Mouse (Mus musculus) small intestine, adult 2 months (tissue): ENCODE measurements around the gene Sox15. TPM values are rescaled to one million over a fixed set of nuclear protein-coding genes. Genes with fewer than 3 reads are reported as not detected.
A peak's percentile ranks its signal among the peaks of the same experiment; 100 is the strongest.
"Not testable (repeated sequence)": the region's sequence is repeated elsewhere in the genome, so short reads cannot be mapped to it uniquely, and the experiment has no call there.

Experiments used
- H3K27ac ChIP-seq: fragments of 200-500 bp; 2 replicates; pipeline ENCODE4 v1.5.1; 2012; ENCODE audit warnings: low read depth, low read length, control low read depth, inconsistent platforms; ENCODE audit not compliant: insufficient read depth
- H3K27me3 ChIP-seq: fragments of 200-500 bp; 2 replicates; pipeline ENCODE4 v1.6.1; 2012; ENCODE audit warnings: mild to moderate bottlenecking, moderate library complexity, low read length, inconsistent platforms; ENCODE audit not compliant: control insufficient read depth, insufficient read depth
- H3K36me3 ChIP-seq: fragments of 200-500 bp; 2 replicates; pipeline ENCODE4 v1.6.1; 2012; ENCODE audit warnings: mild to moderate bottlenecking, low read length, control low read depth, inconsistent platforms; ENCODE audit not compliant: control insufficient read depth, insufficient read depth
- H3K4me1 ChIP-seq: fragments of 200-500 bp; 2 replicates; pipeline ENCODE4 v1.6.1; 2012; ENCODE audit warnings: low read length, inconsistent platforms, mixed read lengths; ENCODE audit not compliant: control insufficient read depth, insufficient read depth, insufficient read length
- H3K4me3 ChIP-seq: fragments of 200-500 bp; 2 replicates; pipeline ENCODE4 v1.5.1; 2012; ENCODE audit warnings: low read depth, mild to moderate bottlenecking, control low read depth, inconsistent platforms, low read length, moderate library complexity
- CTCF ChIP-seq: fragments of 200-500 bp; IDR thresholded peaks from 2 replicates; pipeline ENCODE4 v1.5.1; 2012; ENCODE audit warnings: low read depth, mild to moderate bottlenecking, control low read depth, inconsistent platforms, low read length, moderate library complexity, mixed read lengths; ENCODE audit not compliant: insufficient replicate concordance, insufficient read length; ENCODE audit errors: extremely low read depth
- POLR2A ChIP-seq: fragments of 200-500 bp; IDR thresholded peaks from 2 replicates; pipeline ENCODE4 v1.6.1; 2012; ENCODE audit warnings: low read depth, mild to moderate bottlenecking, control low read depth, inconsistent platforms, low read length, moderate library complexity
- WGBS: fragments of 180-500 bp; shearing (Covaris S2); methylation state at CpG from one replicate; pipeline ENCODE4 v1.1.7; 2018; 5-methylcytosine and 5-hydroxymethylcytosine counted together
- polyA plus RNA-seq: library from polyadenylated mRNA; depleted of rRNA; stranded (reverse); fragments of >200 nt; gene quantifications from 2 replicates; pipeline ENCODE4 v1.2.3, GENCODE M21; 2012

Sox15 gene
- polyA plus RNA-seq, 1 experiment, result not detected

GRCm38 (mm10) chr11:69613553-69614256 lies 41.4 kb upstream of the Sox15 start:
- TF ChIP-seq POLR2A (no peak), CTCF (peak; percentile 84)
- no peaks in the 10 kb centered on the region for H3K27me3 ChIP-seq
- 6% methylated on average over 19 of the region's 19 CpGs for WGBS
- no peak overlapping the region for H3K27ac ChIP-seq
- H3K4me3 ChIP-seq, result peak overlapping the region; percentile 22
- H3K36me3 ChIP-seq, result no peaks in the 10 kb centered on the region
- H3K4me1 ChIP-seq, result no peaks in the 10 kb centered on the region

- not testable (repeated sequence) for H3K27ac ChIP-seq, H3K4me3 ChIP-seq, H3K36me3 ChIP-seq, H3K27me3 ChIP-seq, H3K4me1 ChIP-seq
- 45% methylated on average over 11 of the region's 11 CpGs for WGBS
These were observed 40.9 kb upstream of the Sox15 start for GRCm38 (mm10) chr11:69614257-69614588.

GRCm38 (mm10) chr11:69616781-69617180 lies 38.3 kb upstream of the Sox15 start:
- TF ChIP-seq POLR2A (no peak), CTCF (no peak)
- no peaks in the 10 kb centered on the region for H3K36me3 ChIP-seq
- no peak overlapping the region for H3K4me3 ChIP-seq
- no peaks in the 10 kb centered on the region for H3K27me3 ChIP-seq
- peaks cover 10% of the 10 kb centered on the region; the same call in 1 of the 2 replicates for H3K4me1 ChIP-seq
- no peak overlapping the region for H3K27ac ChIP-seq
- WGBS, result 51% methylated on average over 10 of the region's 10 CpGs

GRCm38 (mm10) chr11:69617805-69618204 lies 37.3 kb upstream of the Sox15 start, which contains the start of gene Shbg:
Shbg (minus strand) TSS chr11:69617905.
- H3K27ac ChIP-seq, result no peak within 1 kb of the TSS
- H3K36me3 ChIP-seq, result no peaks in the 10 kb centered on the region
- WGBS, result 55% methylated on average over 5 of the region's 5 CpGs
- no peak for TF ChIP-seq POLR2A
- no peak for TF ChIP-seq CTCF
- peaks cover 12% of the 10 kb centered on the region; the same call in 1 of the 2 replicates for H3K4me1 ChIP-seq
- no peaks in the 10 kb centered on the region for H3K27me3 ChIP-seq
- no peak within 1 kb of the TSS for H3K4me3 ChIP-seq

- H3K4me1 ChIP-seq, result peaks cover 12% of the 10 kb centered on the region
- TF ChIP-seq POLR2A (no peak), CTCF (no peak)
- H3K36me3 ChIP-seq, result no peaks in the 10 kb centered on the region
- no peak overlapping the region for H3K4me3 ChIP-seq
- H3K27ac ChIP-seq, result peak overlapping the region; percentile 42
- H3K27me3 ChIP-seq, result no peaks in the 10 kb centered on the region
- 39% methylated on average over 7 of the region's 7 CpGs for WGBS
These were observed 34.6 kb upstream of the Sox15 start for GRCm38 (mm10) chr11:69620394-69621081.

GRCm38 (mm10) chr11:69621571-69622268 lies 33.4 kb upstream of the Sox15 start, which contains the start of gene Sat2:
Sat2 (plus strand) TSS chr11:69622024.
- H3K4me1 ChIP-seq, result peaks cover 12% of the 10 kb centered on the region
- peak within 1 kb of the TSS; percentile 67 for H3K4me3 ChIP-seq
- no peak for TF ChIP-seq POLR2A
- no peak for TF ChIP-seq CTCF

GRCm38 (mm10) chr11:69622406-69622805 lies 32.7 kb upstream of the Sox15 start:
- H3K4me3 ChIP-seq, result peak overlapping the region; percentile 67
- peaks cover 12% of the 10 kb centered on the region for H3K4me1 ChIP-seq
- 12% methylated on average over 6 of the region's 6 CpGs for WGBS
- H3K27me3 ChIP-seq, result no peaks in the 10 kb centered on the region
- no peak for TF ChIP-seq CTCF
- H3K27ac ChIP-seq, result no peak overlapping the region
- no peaks in the 10 kb centered on the region for H3K36me3 ChIP-seq

More at GRCm38 (mm10) chr11:69621571-69622268, 33.4 kb upstream of the Sox15 start, which contains the start of gene Sat2:
- WGBS, result 17% methylated on average over 20 of the region's 20 CpGs
- Histone ChIP-seq H3K27me3 (no peaks in the 10 kb centered on the region), H3K36me3 (no peaks in the 10 kb centered on the region), H3K27ac (peak within 1 kb of the TSS; percentile 42)
